Mouse (Mus musculus) midbrain, postnatal 0 days (tissue): ENCODE measurements at regions not wholly inside any gene's neighbourhood (a gene's known extent, or its start where the extent isn't known, plus 50 kb on each side); places are given as distances from the start of the nearest gene placed in this dataset.

Experiments used
- ATAC-seq: fragments of 200-750 bp; cut with Nextera tagmentation; 2 replicates; pipeline ENCODE4 v1.8.0; 2017; ENCODE audit warnings: moderate number of reproducible peaks, mild to moderate bottlenecking, moderate TSS enrichment, moderate library complexity; ENCODE audit not compliant: low FRiP score
- DNase-seq: peaks from one replicate; pipeline ENCODE4 v3.0.0-alpha.2; 2015; ENCODE audit warnings: low spot score
- H3K27ac ChIP-seq: fragments of 300-500 bp; sonication (generic); 2 replicates; pipeline ENCODE4 v1.5.1; 2014; ENCODE audit warnings: low read depth, mild to moderate bottlenecking, low read length, mixed read lengths
- H3K27me3 ChIP-seq: fragments of 300-500 bp; sonication (generic); 2 replicates; pipeline ENCODE4 v1.6.1; 2014; ENCODE audit warnings: low read length, control low read depth, mixed read lengths; ENCODE audit not compliant: insufficient read depth
- H3K36me3 ChIP-seq: fragments of 300-500 bp; sonication (generic); 2 replicates; pipeline ENCODE4 v1.6.1; 2014; ENCODE audit warnings: low read length, control low read depth, mixed read lengths; ENCODE audit not compliant: insufficient read depth
- H3K4me1 ChIP-seq: fragments of 300-500 bp; sonication (generic); 2 replicates; pipeline ENCODE4 v1.6.1; 2014; ENCODE audit warnings: mild to moderate bottlenecking, control low read depth, antibody characterized with exemption, low read length, mixed read lengths; ENCODE audit not compliant: insufficient read depth
- H3K4me2 ChIP-seq: fragments of 300-500 bp; sonication (generic); 2 replicates; pipeline ENCODE4 v1.6.1; 2014; ENCODE audit warnings: low read depth, mild to moderate bottlenecking, low read length, mixed read lengths; ENCODE audit not compliant: poor library complexity, severe bottlenecking
- H3K4me3 ChIP-seq: fragments of 300-500 bp; sonication (generic); 2 replicates; pipeline ENCODE4 v1.5.1; 2014; ENCODE audit warnings: low read depth, mild to moderate bottlenecking, low read length, moderate library complexity
- H3K9ac ChIP-seq: fragments of 300-500 bp; sonication (generic); replicated peaks from 2 replicates; pipeline ENCODE4 v1.6.1; 2014; ENCODE audit warnings: mild to moderate bottlenecking, low read length, moderate library complexity, mixed read lengths; ENCODE audit not compliant: poor library complexity, severe bottlenecking
- H3K9me3 ChIP-seq: fragments of 300-500 bp; sonication (generic); 2 replicates; pipeline ENCODE4 v1.6.1; 2016; ENCODE audit warnings: low read length, control low read depth
- CTCF ChIP-seq: IDR thresholded peaks from 2 replicates; pipeline ENCODE4 v1.5.1; 2016; ENCODE audit warnings: antibody characterized with exemption, mild to moderate bottlenecking
- WGBS: fragments of 180-500 bp; shearing (Covaris S2); extraction: QIAGEN DNeasy Blood & Tissue Kit; methylation state at CpG from one replicate; pipeline ENCODE4 v1.1.7; 2014; 5-methylcytosine and 5-hydroxymethylcytosine counted together

- no peak overlapping the region for H3K4me3 ChIP-seq
- 31% methylated on average over 10 of the region's 10 CpGs for WGBS
- no peak overlapping the region for H3K9ac ChIP-seq
- no peak for DNase-seq
- no peaks in the 10 kb centered on the region for H3K27me3 ChIP-seq
- no peak for ATAC-seq
- H3K4me2 ChIP-seq, result no peak overlapping the region
- no peak overlapping the region for H3K27ac ChIP-seq
- TF ChIP-seq CTCF, result no peak
- 0 out of 2 replicates have a peak, but pooled peaks cover 4% of the 10 kb centered on the region for H3K4me1 ChIP-seq
- no peaks in the 10 kb centered on the region for H3K9me3 ChIP-seq
- no peaks in the 10 kb centered on the region for H3K36me3 ChIP-seq
These were observed 328.7 kb upstream of the Rag2 start for GRCm38 (mm10) chr2:101295678-101296368.

GRCm38 (mm10) chr2:101296369-101296682, 328.2 kb upstream of the Rag2 start:
- Histone ChIP-seq H3K9ac (no peak overlapping the region), H3K36me3 (no peaks in the 10 kb centered on the region), H3K4me1 (0 out of 2 replicates have a peak, but pooled peaks cover 4% of the 10 kb centered on the region), H3K9me3 (no peaks in the 10 kb centered on the region), H3K4me2 (no peak overlapping the region), H3K4me3 (no peak overlapping the region), H3K27me3 (no peaks in the 10 kb centered on the region), H3K27ac (no peak overlapping the region)
- 24% methylated on average over 3 of the region's 3 CpGs for WGBS
- ATAC-seq (no peak), DNase-seq (peak; percentile 11)
- no peak for TF ChIP-seq CTCF

DNA sequence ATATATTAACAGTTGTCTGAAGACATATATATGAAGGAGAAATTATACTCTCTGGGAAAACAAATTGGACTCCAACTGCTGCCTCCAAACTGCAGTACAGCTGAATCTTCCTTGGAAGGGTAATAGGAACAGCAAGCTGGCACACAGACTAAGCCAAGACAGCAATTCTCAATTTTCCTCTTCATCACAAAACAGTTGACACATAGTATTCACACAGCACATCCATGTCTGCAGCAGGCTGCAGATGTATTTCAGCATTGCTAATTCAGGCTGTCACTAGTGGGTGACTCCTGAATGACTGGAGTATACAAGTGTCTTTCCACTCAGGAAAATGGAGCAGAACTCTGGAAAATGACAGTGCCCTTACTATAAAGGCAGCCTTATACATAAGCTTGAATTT, 327.7 kb upstream of the Rag2 start:
- ATAC-seq, result no peak
- Histone ChIP-seq H3K4me2 (no peak overlapping the region), H3K36me3 (no peaks in the 10 kb centered on the region), H3K4me1 (0 out of 2 replicates have a peak, but pooled peaks cover 4% of the 10 kb centered on the region), H3K9ac (no peak overlapping the region), H3K4me3 (no peak overlapping the region), H3K27me3 (no peaks in the 10 kb centered on the region), H3K27ac (no peak overlapping the region), H3K9me3 (no peaks in the 10 kb centered on the region)
- DNase-seq, result no peak
- no peak for TF ChIP-seq CTCF

DNA sequence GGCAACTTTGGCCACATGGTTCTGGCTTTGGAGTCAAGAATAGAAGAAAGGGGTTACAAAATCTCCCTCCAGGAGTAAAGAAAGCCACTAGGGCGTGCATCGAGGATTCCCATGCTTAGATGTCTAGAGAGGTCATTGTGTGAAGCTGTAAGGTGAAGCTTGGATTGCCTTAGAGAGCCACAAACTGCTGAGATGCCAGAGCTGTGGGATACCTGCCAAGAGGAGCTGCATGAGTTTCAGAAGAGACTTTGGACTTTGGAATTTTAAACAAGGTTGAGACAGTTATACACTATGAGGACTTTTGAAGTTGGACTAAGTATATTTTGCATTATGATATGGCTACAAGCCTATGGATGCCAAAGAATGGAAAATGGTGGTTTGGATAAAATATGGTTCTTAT, 325.4 kb upstream of the Rag2 start:
- Histone ChIP-seq H3K4me3 (no peak overlapping the region), H3K9ac (no peak overlapping the region), H3K4me2 (no peak overlapping the region), H3K4me1 (0 out of 2 replicates have a peak, but pooled peaks cover 4% of the 10 kb centered on the region), H3K27me3 (no peaks in the 10 kb centered on the region), H3K36me3 (no peaks in the 10 kb centered on the region), H3K9me3 (no peaks in the 10 kb centered on the region), H3K27ac (no peak overlapping the region)
- TF ChIP-seq CTCF, result no peak
- no peak for DNase-seq
- no peak for ATAC-seq
- 86% methylated on average over 2 of the region's 2 CpGs for WGBS

DNA sequence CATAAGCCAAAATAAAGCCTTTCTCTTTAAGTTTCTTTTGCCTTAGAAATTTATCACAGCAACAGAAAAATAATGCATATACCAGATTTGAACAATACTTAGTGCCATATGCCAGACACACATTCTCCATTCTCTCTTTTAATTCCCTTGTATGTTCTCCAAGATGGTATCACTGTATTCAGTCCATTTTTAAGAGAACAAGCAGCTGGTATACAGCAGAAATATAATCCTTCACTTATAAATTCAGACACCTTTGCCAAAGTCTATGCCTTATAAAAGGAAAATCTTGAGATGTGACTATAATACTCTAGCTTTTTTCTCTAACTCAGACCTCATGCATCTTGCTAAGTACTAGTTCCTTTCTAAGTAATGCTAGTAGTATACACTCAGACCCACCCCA, 324.4 kb upstream of the Rag2 start:
- H3K4me3 ChIP-seq, result no peak overlapping the region
- H3K9me3 ChIP-seq, result no peaks in the 10 kb centered on the region
- H3K4me1 ChIP-seq, result 0 out of 2 replicates have a peak, but pooled peaks cover 4% of the 10 kb centered on the region
- H3K27me3 ChIP-seq, result no peaks in the 10 kb centered on the region
- H3K4me2 ChIP-seq, result no peak overlapping the region
- no peaks in the 10 kb centered on the region for H3K36me3 ChIP-seq
- no peak for ATAC-seq
- no peak overlapping the region for H3K27ac ChIP-seq
- no peak overlapping the region for H3K9ac ChIP-seq
- no peak for TF ChIP-seq CTCF
- DNase-seq, result no peak

DNA sequence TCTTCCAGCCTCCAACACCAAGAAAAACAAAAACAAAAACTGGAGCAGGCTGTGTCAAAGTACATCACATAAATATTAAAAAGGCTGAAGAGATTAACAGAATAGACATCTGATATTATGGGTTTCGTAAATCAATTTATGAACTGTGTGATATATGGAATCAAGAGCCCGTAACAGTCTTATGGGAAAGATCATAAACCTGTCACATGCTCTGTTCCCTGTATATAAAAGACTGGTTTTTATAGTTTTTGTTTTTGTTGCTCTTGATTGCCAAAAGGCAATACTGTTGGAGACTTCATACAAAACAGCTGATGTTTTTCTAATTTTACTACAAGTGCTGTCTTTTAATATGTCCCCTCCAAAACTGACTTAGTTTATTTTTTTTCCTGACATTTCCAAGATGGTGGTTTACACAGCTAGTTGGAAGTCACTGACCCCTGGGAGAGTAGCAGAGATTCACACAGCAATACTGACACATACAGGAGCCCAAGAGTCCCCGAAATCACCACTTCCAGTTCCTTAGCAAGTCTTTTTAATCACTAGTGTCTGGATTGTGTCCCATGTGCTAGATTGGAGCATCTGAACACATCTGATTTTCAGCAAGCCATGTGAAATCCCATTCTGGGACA, 303.1 kb upstream of the Rag2 start:
- Histone ChIP-seq H3K4me3 (no peak overlapping the region), H3K27me3 (no peaks in the 10 kb centered on the region), H3K4me1 (no peaks in the 10 kb centered on the region), H3K4me2 (no peak overlapping the region), H3K27ac (no peak overlapping the region), H3K9ac (no peak overlapping the region), H3K36me3 (no peaks in the 10 kb centered on the region), H3K9me3 (no peaks in the 10 kb centered on the region)
- 86% methylated on average over 3 of the region's 3 CpGs for WGBS
- no peak for ATAC-seq
- no peak for DNase-seq
- TF ChIP-seq CTCF, result no peak
